In genomic region chr7:29309221-29309721, GRCm38 (mm10) we compare ENCODE assay signal across 8 mouse cellular contexts. TPM values are rescaled to one million over a fixed set of nuclear protein-coding genes. Genes with fewer than 3 reads are reported as not detected.
A peak's percentile ranks its signal among the peaks of the same experiment; 100 is the strongest.
DNase-seq lines count a peak whose midpoint lies in the region; ATAC-seq and TF ChIP-seq lines count a peak whose summit lies in the region.

No protein-coding gene starts in this region.

- peaks cover 82% of the 10 kb centered on the region for H3K4me1 ChIP-seq in forebrain, embryonic 15.5 days
- H3K4me1 ChIP-seq in intestine, embryonic 15.5 days (replicated peaks): peaks cover 32% of the 10 kb centered on the region
- H3K4me1 ChIP-seq in stomach, embryonic 16.5 days (ENCODE audit: control insufficient read depth, insufficient read depth, low read length): peaks cover 36% of the 10 kb centered on the region

- no peaks in the 10 kb centered on the region for H3K27me3 ChIP-seq in forebrain, embryonic 15.5 days
- H3K27me3 ChIP-seq in intestine, embryonic 15.5 days (replicated peaks): peaks cover 21% of the 10 kb centered on the region
- H3K27me3 ChIP-seq in stomach, embryonic 16.5 days (ENCODE audit: control insufficient read depth, insufficient read depth, low read length): peaks cover 13% of the 10 kb centered on the region; the same call in 1 of the 2 replicates

- peak overlapping the region; percentile 86 for H3K9ac ChIP-seq in forebrain, embryonic 15.5 days (replicated peaks)
- H3K9ac ChIP-seq in intestine, embryonic 15.5 days: peak overlapping the region; percentile 35
- H3K9ac ChIP-seq in stomach, embryonic 16.5 days (ENCODE audit: low read length): peak overlapping the region; percentile 79

- peak overlapping the region; percentile 87 for H3K27ac ChIP-seq in left cerebral cortex, adult 2 months
- H3K27ac ChIP-seq in forebrain, embryonic 15.5 days (replicated peaks): peak overlapping the region; percentile 89
- H3K27ac ChIP-seq in intestine, embryonic 15.5 days: no peak overlapping the region
- no peak overlapping the region for H3K27ac ChIP-seq in stomach, embryonic 16.5 days (ENCODE audit: low read length)

- peak overlapping the region; percentile 97 for H3K4me2 ChIP-seq in forebrain, embryonic 15.5 days (replicated peaks)
- H3K4me2 ChIP-seq in intestine, embryonic 15.5 days (replicated peaks): peak overlapping the region; percentile 97
- peak overlapping the region; percentile 96 for H3K4me2 ChIP-seq in stomach, embryonic 16.5 days (ENCODE audit: low read depth, low read length)

- no peak for TF ChIP-seq CTCF in left cerebral cortex, adult 2 months (IDR thresholded peaks at IDR 0.05)

- ATAC-seq in forebrain, embryonic 15.5 days (replicated peaks): no peak
- ATAC-seq in intestine, embryonic 15.5 days: peak; percentile 26
- peak; percentile 11; the same call in 1 of the 2 replicates for ATAC-seq in megakaryocyte, adult 5-6 weeks (ENCODE audit: poor library complexity, severe bottlenecking)
- ATAC-seq in stomach, embryonic 16.5 days (ENCODE audit: insufficient read depth, low FRiP score): peak; percentile 11; the same call in 1 of the 2 replicates
- no peak for ATAC-seq in megakaryocyte-erythroid progenitor cell, adult 5-6 weeks (replicated peaks; ENCODE audit: low FRiP score, low TSS enrichment, poor library complexity, severe bottlenecking)

- WGBS in forebrain, embryonic 15.5 days: 2% methylated on average over 36 of the region's 36 CpGs
- 0% methylated on average over 36 of the region's 36 CpGs for WGBS in intestine, embryonic 15.5 days
- under 1% methylated on average over 36 of the region's 36 CpGs for WGBS in stomach, embryonic 16.5 days

- H3K36me3 ChIP-seq in forebrain, embryonic 15.5 days: peaks cover 30% of the 10 kb centered on the region
- H3K36me3 ChIP-seq in intestine, embryonic 15.5 days: no peaks in the 10 kb centered on the region
- H3K36me3 ChIP-seq in stomach, embryonic 16.5 days (ENCODE audit: control insufficient read depth, insufficient read depth, low read length): no peaks in the 10 kb centered on the region

- intact Hi-C loops in left cerebral cortex, adult 2 months (cut with DNase I): loop anchor here (2.0 kb wide), 1 partner anchor 54 kb away; no protein-coding TSS in a partner anchor

- peak overlapping the region; percentile 67 for H3K4me3 ChIP-seq in left cerebral cortex, adult 2 months
- peak overlapping the region; percentile 74 for H3K4me3 ChIP-seq in forebrain, embryonic 15.5 days
- peak overlapping the region; percentile 40 for H3K4me3 ChIP-seq in intestine, embryonic 15.5 days (replicated peaks)
- peak overlapping the region; percentile 53 for H3K4me3 ChIP-seq in stomach, embryonic 16.5 days (replicated peaks; ENCODE audit: low read length)

- H3K9me3 ChIP-seq in forebrain, embryonic 15.5 days: no peaks in the 10 kb centered on the region
- no peaks in the 10 kb centered on the region for H3K9me3 ChIP-seq in intestine, embryonic 15.5 days
- H3K9me3 ChIP-seq in stomach, embryonic 16.5 days (replicated peaks; ENCODE audit: control insufficient read depth, low read length): no peaks in the 10 kb centered on the region

- DNase-seq in left cerebral cortex, adult 2 months (ENCODE audit: extremely low spot score in 1 of 2, low spot score in 2 of 2): peak; percentile 66 to 84
- DNase-seq in left cerebral cortex, adult 8-10 months (ENCODE audit: low spot score in 2 of 2): no peak
- DNase-seq in brain, adult 2 months (ENCODE audit: low read depth, low spot score): peak; percentile 77

RNA-seq across cellular contexts. Expression of gene Dpf1, which starts 5.5 kb away (rescaled TPM):
- 100 to 1,000 TPM; 114 to 128 TPM for total RNA-seq in left cerebral cortex, adult 2 months (2021)
- 100 to 1,000 TPM in 2 of 4 experiments, 10 to 100 TPM in 2; 87.4 to 112 (median 99.7) TPM for total RNA-seq in left cerebral cortex, adult 8-10 months (2022)
- polyA plus RNA-seq in forebrain, embryonic 15.5 days (2015; fragmentation: Nextera tagmentation; extraction: Ambion mirVana): 240 and 243 TPM in 2 replicates
- 6.7 and 6.8 TPM in 2 replicates for polyA plus RNA-seq in intestine, embryonic 15.5 days (2015; fragmentation: Nextera tagmentation; extraction: Ambion mirVana)
- total RNA-seq in megakaryocyte, adult 5-6 weeks (2015): not detected in 2 replicates
- not detected in 2 replicates for total RNA-seq in megakaryocyte, adult 5-6 weeks (2017)
- polyA plus RNA-seq in stomach, embryonic 16.5 days (2015; fragmentation: Nextera tagmentation; extraction: Ambion mirVana): 5.3 and 5.9 TPM in 2 replicates
- total RNA-seq in megakaryocyte-erythroid progenitor cell, adult 5-6 weeks (2014; fragmentation: Nextera tagmentation): 2.5 and 2.9 TPM in 2 replicates
- 0.19 and 14.6 TPM in 2 replicates for total RNA-seq in megakaryocyte-erythroid progenitor cell, adult 5-6 weeks (2017)

RNA-seq across cellular contexts. Expression of gene Ppp1r14a, which starts 20.2 kb away (rescaled TPM):
- total RNA-seq in left cerebral cortex, adult 2 months (2021): 10 to 100 TPM; 15.1 to 18.2 TPM
- 10 to 100 TPM; 35.3 to 41.0 (median 39.8) TPM for total RNA-seq in left cerebral cortex, adult 8-10 months (2022)
- 6.5 and 8.7 TPM in 2 replicates for polyA plus RNA-seq in forebrain, embryonic 15.5 days (2015; fragmentation: Nextera tagmentation; extraction: Ambion mirVana)
- 44.3 and 50.7 TPM in 2 replicates for polyA plus RNA-seq in intestine, embryonic 15.5 days (2015; fragmentation: Nextera tagmentation; extraction: Ambion mirVana)
- not detected in 2 replicates for total RNA-seq in megakaryocyte, adult 5-6 weeks (2015)
- total RNA-seq in megakaryocyte, adult 5-6 weeks (2017): not detected in 2 replicates
- 46.8 and 48.8 TPM in 2 replicates for polyA plus RNA-seq in stomach, embryonic 16.5 days (2015; fragmentation: Nextera tagmentation; extraction: Ambion mirVana)
- not detected in 2 replicates for total RNA-seq in megakaryocyte-erythroid progenitor cell, adult 5-6 weeks (2014; fragmentation: Nextera tagmentation)
- not detected in 2 replicates for total RNA-seq in megakaryocyte-erythroid progenitor cell, adult 5-6 weeks (2017)

RNA-seq across cellular contexts. Expression of gene Spint2, which starts 27.6 kb away (rescaled TPM):
- 10 to 100 TPM; 26.4 to 27.8 TPM for total RNA-seq in left cerebral cortex, adult 2 months (2021)
- total RNA-seq in left cerebral cortex, adult 8-10 months (2022): 10 to 100 TPM; 27.9 to 38.2 (median 33.0) TPM
- polyA plus RNA-seq in forebrain, embryonic 15.5 days (2015; fragmentation: Nextera tagmentation; extraction: Ambion mirVana): 43.8 and 48.8 TPM in 2 replicates
- 633 and 716 TPM in 2 replicates for polyA plus RNA-seq in intestine, embryonic 15.5 days (2015; fragmentation: Nextera tagmentation; extraction: Ambion mirVana)
- total RNA-seq in megakaryocyte, adult 5-6 weeks (2015): 6.1 and 7.3 TPM in 2 replicates
- total RNA-seq in megakaryocyte, adult 5-6 weeks (2017): 2.6 and 5.3 TPM in 2 replicates
- polyA plus RNA-seq in stomach, embryonic 16.5 days (2015; fragmentation: Nextera tagmentation; extraction: Ambion mirVana): 399 and 413 TPM in 2 replicates
- 34.9 and 39.2 TPM in 2 replicates for total RNA-seq in megakaryocyte-erythroid progenitor cell, adult 5-6 weeks (2014; fragmentation: Nextera tagmentation)
- total RNA-seq in megakaryocyte-erythroid progenitor cell, adult 5-6 weeks (2017): 28.1 and 35.4 TPM in 2 replicates

Comparison
In these comparisons a context has a peak if more than half of its experiments do, and no peak if none do; other contexts are left out.
1. DNase-seq: peak in left cerebral cortex, adult 2 months (2 of 2) and brain, adult 2 months (single experiment); none in left cerebral cortex, adult 8-10 months (0 of 2).
2. H3K27ac ChIP-seq: peak in left cerebral cortex, adult 2 months (single experiment) and forebrain, embryonic 15.5 days (single experiment); none in intestine, embryonic 15.5 days (single experiment) and stomach, embryonic 16.5 days (single experiment).
3. ATAC-seq: peak in intestine, embryonic 15.5 days (single experiment), megakaryocyte, adult 5-6 weeks (single experiment) and stomach, embryonic 16.5 days (single experiment); none in forebrain, embryonic 15.5 days (single experiment) and megakaryocyte-erythroid progenitor cell, adult 5-6 weeks (single experiment).
4. H3K9ac ChIP-seq: peak in every context shown above with its lines; median percentile 86 in forebrain, embryonic 15.5 days; 79 in stomach, embryonic 16.5 days; 35 in intestine, embryonic 15.5 days.
5. RNA of gene Dpf1, which starts 5.5 kb away (total RNA-seq): 114 to 128 TPM in left cerebral cortex, adult 2 months and 87.4 to 112 TPM in left cerebral cortex, adult 8-10 months; 0.19 to 14.6 TPM in megakaryocyte-erythroid progenitor cell, adult 5-6 weeks and not detected in megakaryocyte, adult 5-6 weeks; every median in the first group is over 4 times any median in the second.
6. RNA of gene Ppp1r14a, which starts 20.2 kb away (total RNA-seq): 35.3 to 41.0 TPM in left cerebral cortex, adult 8-10 months and 15.1 to 18.2 TPM in left cerebral cortex, adult 2 months; not detected in megakaryocyte, adult 5-6 weeks and not detected in megakaryocyte-erythroid progenitor cell, adult 5-6 weeks; every median in the first group is over 10 times any median in the second.
7. Peak in every context shown above with its lines, with median percentiles within 50 percentile points of each other: H3K4me3 ChIP-seq and H3K4me2 ChIP-seq.